Comparison of ENCODE assay signal across 7 mouse cellular contexts in genomic region chr2:180657394-180658013, GRCm38 (mm10). TPM values are rescaled to one million over a fixed set of nuclear protein-coding genes. Genes with fewer than 3 reads are reported as not detected.
DNase-seq lines count a peak whose midpoint lies in the region; ATAC-seq and TF ChIP-seq lines count a peak whose summit lies in the region.

No protein-coding gene starts in this region.

- H3K4me3 ChIP-seq in cerebellum, adult 2 months (replicated peaks; ENCODE audit: insufficient read depth, low read depth, low read length) = no peak overlapping the region
- no peak overlapping the region for H3K4me3 ChIP-seq in hindbrain, embryonic 14.5 days (replicated peaks; ENCODE audit: low read length)

- peak; percentile 64 for DNase-seq in T-cell, adult 2 months (ENCODE audit: low spot score)
- peak; percentile 58 to 64 for DNase-seq in cerebellum, adult 2 months
- DNase-seq in hindbrain, embryonic 14.5 days (ENCODE audit: low spot score) = peak; percentile 86
- DNase-seq in left cerebral cortex, adult 8-10 months (ENCODE audit: low spot score in 2 of 2) = peak; percentile 37 to 47
- DNase-seq in right cerebral cortex, postnatal 25 days = peak; percentile 61

- H3K36me3 ChIP-seq in hindbrain, embryonic 14.5 days (replicated peaks; ENCODE audit: control insufficient read depth, insufficient read depth) = peaks cover 21% of the 10 kb centered on the region

- no peaks in the 10 kb centered on the region for H3K27me3 ChIP-seq in cerebellum, adult 2 months (ENCODE audit: control insufficient read depth, insufficient read depth, low read length)
- no peaks in the 10 kb centered on the region for H3K27me3 ChIP-seq in hindbrain, embryonic 14.5 days (ENCODE audit: control insufficient read depth, insufficient read depth, low read length)

- no peak for TF ChIP-seq POLR2A in cerebellum, adult 2 months (IDR thresholded peaks at IDR 0.05; ENCODE audit: borderline replicate concordance, insufficient read depth, low read length)

- 55% methylated on average over 4 of the region's 4 CpGs for WGBS in cerebellum, adult 2 months
- WGBS in hindbrain, embryonic 14.5 days = 77% methylated on average over 4 of the region's 4 CpGs

- peaks cover 4% of the 10 kb centered on the region; the same call in 1 of the 2 replicates for H3K4me1 ChIP-seq in cerebellum, adult 2 months (ENCODE audit: control insufficient read depth, insufficient read depth, low read length)
- peaks cover 3% of the 10 kb centered on the region; the same call in 1 of the 2 replicates for H3K4me1 ChIP-seq in hindbrain, embryonic 14.5 days (replicated peaks; ENCODE audit: control insufficient read depth, insufficient read depth, low read length)

- ATAC-seq in frontal cortex, adult (ENCODE audit: low TSS enrichment) = peak; percentile 88
- ATAC-seq in hindbrain, embryonic 14.5 days (ENCODE audit: low FRiP score) = peak; percentile 77; the same call in 1 of the 2 replicates
- peak; percentile 97 for ATAC-seq in megakaryocyte progenitor cell, adult 5-6 weeks (replicated peaks; ENCODE audit: poor library complexity)

- TF ChIP-seq CTCF in cerebellum, adult 2 months (IDR thresholded peaks at IDR 0.05; ENCODE audit: borderline replicate concordance, insufficient read depth, low read depth, low read length) = peak; percentile 73

- H3K4me2 ChIP-seq in hindbrain, embryonic 14.5 days (replicated peaks) = no peak overlapping the region

- H3K27ac ChIP-seq in cerebellum, adult 2 months (ENCODE audit: insufficient read depth, low read length) = no peak overlapping the region
- H3K27ac ChIP-seq in hindbrain, embryonic 14.5 days = no peak overlapping the region

- H3K9ac ChIP-seq in hindbrain, embryonic 14.5 days = no peak overlapping the region

- H3K9me3 ChIP-seq in hindbrain, embryonic 14.5 days (ENCODE audit: control insufficient read depth, low read length) = no peaks in the 10 kb centered on the region

RNA-seq across cellular contexts. Expression of gene Tcfl5, which starts 15.0 kb away (rescaled TPM):
- polyA plus RNA-seq in cerebellum, adult 2 months (2012; rRNA removed) = 0.11 and 0.24 TPM in 2 replicates
- polyA plus RNA-seq in hindbrain, embryonic 14.5 days (2014; fragmentation: Nextera tagmentation; extraction: Ambion mirVana) = 0.87 and 0.99 TPM in 2 replicates
- under 1 TPM; 0.85 to 1.00 (median 0.98) TPM for total RNA-seq in left cerebral cortex, adult 8-10 months (2022)
- not detected in 2 replicates for total RNA-seq in megakaryocyte progenitor cell, adult 5-6 weeks (2015)
- not detected in 2 replicates for total RNA-seq in megakaryocyte progenitor cell, adult 5-6 weeks (2017)

RNA-seq across cellular contexts. Expression of gene Dido1, which starts 52.3 kb away (rescaled TPM):
- 36.2 and 37.9 TPM in 2 replicates for polyA plus RNA-seq in cerebellum, adult 2 months (2012; rRNA removed)
- 26.6 and 27.1 TPM in 2 replicates for polyA plus RNA-seq in hindbrain, embryonic 14.5 days (2014; fragmentation: Nextera tagmentation; extraction: Ambion mirVana)
- 10 to 100 TPM; 53.8 to 57.8 (median 55.2) TPM for total RNA-seq in left cerebral cortex, adult 8-10 months (2022)
- total RNA-seq in megakaryocyte progenitor cell, adult 5-6 weeks (2015) = 33.0 and 37.4 TPM in 2 replicates
- total RNA-seq in megakaryocyte progenitor cell, adult 5-6 weeks (2017) = 42.9 and 56.0 TPM in 2 replicates

RNA-seq across cellular contexts. Expression of gene Gid8, which starts 52.4 kb away (rescaled TPM):
- polyA plus RNA-seq in cerebellum, adult 2 months (2012; rRNA removed) = 61.6 and 65.4 TPM in 2 replicates
- 56.3 and 56.7 TPM in 2 replicates for polyA plus RNA-seq in hindbrain, embryonic 14.5 days (2014; fragmentation: Nextera tagmentation; extraction: Ambion mirVana)
- total RNA-seq in left cerebral cortex, adult 8-10 months (2022) = 10 to 100 TPM; 66.2 to 72.7 (median 68.5) TPM
- 59.6 and 70.9 TPM in 2 replicates for total RNA-seq in megakaryocyte progenitor cell, adult 5-6 weeks (2015)
- 55.9 and 73.9 TPM in 2 replicates for total RNA-seq in megakaryocyte progenitor cell, adult 5-6 weeks (2017)

RNA-seq across cellular contexts. Expression of gene Col9a3, which starts 59.9 kb away (rescaled TPM):
- polyA plus RNA-seq in cerebellum, adult 2 months (2012; rRNA removed) = 38.8 and 50.4 TPM in 2 replicates
- 61.4 and 65.7 TPM in 2 replicates for polyA plus RNA-seq in hindbrain, embryonic 14.5 days (2014; fragmentation: Nextera tagmentation; extraction: Ambion mirVana)
- total RNA-seq in left cerebral cortex, adult 8-10 months (2022) = 10 to 100 TPM in 2 of 4 experiments, 1 to 10 TPM in 2; 6.0 to 13.1 (median 10.2) TPM
- total RNA-seq in megakaryocyte progenitor cell, adult 5-6 weeks (2015) = 0.30 TPM in 1 of 2 replicates, not detected in the other
- total RNA-seq in megakaryocyte progenitor cell, adult 5-6 weeks (2017) = 0.47 TPM in 1 of 2 replicates, not detected in the other
